ENCODE assay signal across 11 mouse cellular contexts in the genomic region with DNA sequence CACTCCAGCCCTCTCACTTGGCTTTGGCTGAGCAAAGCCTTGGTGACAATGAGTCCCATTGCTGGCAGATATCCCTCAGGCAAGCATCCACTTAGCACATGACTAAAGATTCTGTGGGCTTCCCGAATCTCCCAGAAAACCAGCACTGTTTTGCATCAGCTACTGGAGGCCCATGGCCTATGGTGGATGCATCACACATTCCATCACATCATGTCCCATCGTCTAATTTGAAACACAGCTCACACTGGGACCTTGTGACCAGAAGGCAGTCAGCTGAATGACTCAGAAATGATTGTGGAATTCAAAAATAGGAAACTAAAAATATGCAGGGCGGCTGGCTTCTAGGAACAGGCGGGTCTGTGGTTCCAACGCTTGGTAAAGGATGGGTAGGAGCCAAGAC. TPM values are rescaled to one million over a fixed set of nuclear protein-coding genes. Genes with fewer than 3 reads are reported as not detected.
DNase-seq lines count a peak whose midpoint lies in the region; ATAC-seq lines count a peak whose summit lies in the region.
"Had no signal": no experiment of that assay in that cellular context is flagged by ENCODE, and none has a peak within 500 bp of the region (broad histone marks: within the 10 kb centered on the region; RNA-seq: fewer than 3 reads in every experiment).

No protein-coding gene starts in this region.

- H3K9ac ChIP-seq in heart, embryonic 13.5 days: no peak overlapping the region
- H3K9ac ChIP-seq in forebrain, embryonic 11.5 days (ENCODE audit: low read length): no peak overlapping the region
- H3K9ac ChIP-seq: hindbrain, embryonic 14.5 days; liver, embryonic 13.5 days had no signal

- no peak for ATAC-seq in heart, embryonic 13.5 days (ENCODE audit: extremely low read depth, insufficient number of reproducible peaks, low FRiP score, low TSS enrichment)
- no peak for ATAC-seq in forebrain, embryonic 11.5 days (replicated peaks; ENCODE audit: low FRiP score)

- H3K4me3 ChIP-seq in heart, embryonic 10.5 days: no peak overlapping the region
- H3K4me3 ChIP-seq in heart, embryonic 13.5 days: no peak overlapping the region
- no peak overlapping the region for H3K4me3 ChIP-seq in forebrain, embryonic 11.5 days (ENCODE audit: low read depth, low read length)
- H3K4me3 ChIP-seq: liver, embryonic 13.5 days had no signal

- peaks cover 20% of the 10 kb centered on the region for H3K4me1 ChIP-seq in heart, embryonic 10.5 days
- peaks cover 24% of the 10 kb centered on the region for H3K4me1 ChIP-seq in heart, embryonic 13.5 days
- H3K4me1 ChIP-seq in forebrain, embryonic 11.5 days (replicated peaks; ENCODE audit: control insufficient read depth, insufficient read depth, low read length): peaks cover 5% of the 10 kb centered on the region; the same call in 1 of the 2 replicates

- no peaks in the 10 kb centered on the region for H3K27me3 ChIP-seq in heart, embryonic 10.5 days (ENCODE audit: insufficient read depth, poor library complexity, severe bottlenecking)
- no peaks in the 10 kb centered on the region for H3K27me3 ChIP-seq in heart, embryonic 13.5 days (replicated peaks)
- H3K27me3 ChIP-seq in forebrain, embryonic 11.5 days (ENCODE audit: control insufficient read depth, insufficient read depth, low read length): no peaks in the 10 kb centered on the region
- H3K27me3 ChIP-seq: liver, embryonic 13.5 days had no signal

- 87% methylated on average over 5 of the region's 5 CpGs for WGBS in heart, embryonic 10.5 days
- 60% methylated on average over 5 of the region's 5 CpGs for WGBS in heart, embryonic 13.5 days
- 92% methylated on average over 5 of the region's 5 CpGs for WGBS in forebrain, embryonic 11.5 days

- no peak overlapping the region for H3K4me2 ChIP-seq in heart, embryonic 13.5 days
- H3K4me2 ChIP-seq in forebrain, embryonic 11.5 days (ENCODE audit: low read depth, low read length, severe bottlenecking): no peak overlapping the region
- H3K4me2 ChIP-seq: hindbrain, embryonic 14.5 days; liver, embryonic 13.5 days had no signal

- no peaks in the 10 kb centered on the region for H3K9me3 ChIP-seq in heart, embryonic 10.5 days
- no peaks in the 10 kb centered on the region for H3K9me3 ChIP-seq in heart, embryonic 13.5 days
- H3K9me3 ChIP-seq in forebrain, embryonic 11.5 days (ENCODE audit: control insufficient read depth, low read length): no peaks in the 10 kb centered on the region
- H3K9me3 ChIP-seq: liver, embryonic 13.5 days had no signal

- H3K36me3 ChIP-seq in heart, embryonic 10.5 days: peaks cover 24% of the 10 kb centered on the region
- H3K36me3 ChIP-seq in heart, embryonic 13.5 days: peaks cover 19% of the 10 kb centered on the region
- no peaks in the 10 kb centered on the region; the same call in 1 of the 2 replicates for H3K36me3 ChIP-seq in forebrain, embryonic 11.5 days (ENCODE audit: control insufficient read depth, insufficient read depth, low read length)

- no peak overlapping the region for H3K27ac ChIP-seq in heart, embryonic 10.5 days
- peak overlapping the region; percentile 58 for H3K27ac ChIP-seq in heart, embryonic 13.5 days (replicated peaks)
- no peak overlapping the region for H3K27ac ChIP-seq in forebrain, embryonic 11.5 days (ENCODE audit: low read depth, low read length)
- H3K27ac ChIP-seq: hindbrain, embryonic 14.5 days; liver, embryonic 13.5 days had no signal

- peak; percentile 75 for DNase-seq in heart, adult 8-10 months (ENCODE audit: low spot score)
- no peak for DNase-seq in heart, embryonic 10.5 days (ENCODE audit: low spot score)
- peak; percentile 75 for DNase-seq in 3134 (ENCODE audit: extremely low read depth, insufficient read length, low spot score)
- peak; percentile 36 for DNase-seq in 416B (ENCODE audit: low read depth)
- DNase-seq in embryo, embryonic 10 days (ENCODE audit: low spot score): no peak
- no peak for DNase-seq in forebrain, embryonic 11.5 days (ENCODE audit: low spot score)
- DNase-seq: kidney, adult 8-10 months; liver, embryonic 13.5 days; thymus, adult 18-20 months had no signal

RNA-seq across cellular contexts. Expression of gene Fadd, which starts 4.4 kb away (rescaled TPM):
- 10 to 100 TPM in 1 of 4 experiments, 1 to 10 TPM in 3; 8.4 to 10.0 (median 9.4) TPM for total RNA-seq in heart, adult 8-10 months (2022)
- polyA plus RNA-seq in heart, embryonic 10.5 days (2016; fragmentation: Nextera tagmentation; extraction: Ambion mirVana): 11.8 and 12.7 TPM in 2 replicates
- 12.1 and 12.5 TPM in 2 replicates for polyA plus RNA-seq in heart, embryonic 13.5 days (2015; fragmentation: Nextera tagmentation; extraction: Ambion mirVana)
- 10.3 and 10.6 TPM in 2 replicates for polyA plus RNA-seq in forebrain, embryonic 11.5 days (2014; fragmentation: Nextera tagmentation; extraction: Ambion mirVana)

RNA-seq across cellular contexts. Expression of gene Ppfia1, which starts 24.3 kb away (rescaled TPM):
- 10 to 100 TPM; 35.9 to 50.6 (median 43.5) TPM for total RNA-seq in heart, adult 8-10 months (2022)
- 29.9 and 36.0 TPM in 2 replicates for polyA plus RNA-seq in heart, embryonic 10.5 days (2016; fragmentation: Nextera tagmentation; extraction: Ambion mirVana)
- 19.5 and 23.3 TPM in 2 replicates for polyA plus RNA-seq in heart, embryonic 13.5 days (2015; fragmentation: Nextera tagmentation; extraction: Ambion mirVana)
- polyA plus RNA-seq in forebrain, embryonic 11.5 days (2014; fragmentation: Nextera tagmentation; extraction: Ambion mirVana): 53.0 and 58.3 TPM in 2 replicates

Comparison
In these comparisons a context has a peak if more than half of its experiments do, and no peak if none do; other contexts are left out.
1. DNase-seq: peak in heart, adult 8-10 months (single experiment), 3134 (single experiment) and 416B (single experiment); none in heart, embryonic 10.5 days (single experiment), embryo, embryonic 10 days (single experiment) and forebrain, embryonic 11.5 days (single experiment).